Mouse (Mus musculus): ENCODE results near the gene Idh2.
A peak's percentile ranks its signal among the peaks of the same experiment; 100 is the strongest.

Idh2 gene

DNA sequence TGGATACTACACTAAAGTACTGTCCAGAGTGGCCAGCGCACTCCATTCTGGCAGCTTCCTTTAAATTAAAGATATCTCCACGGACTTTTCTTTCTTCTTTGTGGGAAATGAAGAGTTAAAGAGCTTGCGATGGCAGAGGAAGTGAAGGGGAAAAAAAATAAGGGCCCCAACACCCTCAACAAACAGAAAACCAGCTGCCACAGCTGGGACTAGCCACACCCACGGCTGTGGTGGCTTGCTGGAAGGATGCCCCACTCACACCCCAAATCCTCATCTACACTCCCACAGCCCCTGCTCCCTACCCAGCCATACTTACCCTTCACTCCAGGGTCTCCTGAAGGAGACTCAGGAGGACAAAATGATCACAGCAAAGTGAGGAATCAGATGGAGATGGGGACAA, 7.9 kb upstream of the Idh2 start:
- DNase-seq (ENCODE audit: low spot score) = no peak

DNA sequence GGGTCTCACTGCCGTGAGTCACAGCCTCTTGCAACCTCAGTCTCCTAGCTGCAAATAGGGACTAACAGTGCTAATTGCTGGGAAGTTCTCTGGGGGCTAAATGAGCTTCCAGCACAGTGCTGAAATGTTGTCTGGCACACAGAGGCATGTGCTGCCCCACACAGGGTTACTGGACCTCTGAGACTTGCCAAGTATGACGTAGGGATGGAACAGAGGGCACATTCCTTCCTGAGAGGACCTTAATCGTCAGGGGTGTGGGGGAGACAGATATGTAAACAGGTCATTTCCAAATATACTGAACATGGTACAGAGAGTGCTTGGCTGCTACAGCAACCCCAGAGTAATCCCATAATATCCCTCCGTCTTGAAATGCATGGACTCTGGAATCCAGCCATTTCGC, 5.9 kb upstream of the Idh2 start:
- DNase-seq (ENCODE audit: low spot score) = no peak

DNA sequence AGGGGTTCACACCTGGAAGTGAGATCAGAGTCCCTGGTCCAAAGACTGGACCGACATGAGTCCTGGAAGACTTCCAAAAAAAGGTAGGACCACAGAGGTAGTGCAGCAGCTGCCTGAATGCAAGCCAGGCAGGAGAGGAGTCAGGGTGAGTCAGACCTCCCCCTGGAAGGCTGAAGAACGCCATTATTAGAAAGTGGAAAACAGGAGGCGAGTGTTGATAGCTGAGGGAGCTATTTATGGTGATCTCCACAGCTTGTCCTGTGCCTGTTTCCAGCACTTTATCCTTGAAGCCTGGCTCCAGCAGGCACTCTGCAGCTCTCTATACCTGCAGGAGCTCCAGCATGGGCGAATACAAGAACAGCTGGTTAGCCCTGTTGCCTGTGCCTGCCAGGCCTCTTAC, 4.0 kb upstream of the Idh2 start:
- no peak for DNase-seq (ENCODE audit: low spot score)

DNA sequence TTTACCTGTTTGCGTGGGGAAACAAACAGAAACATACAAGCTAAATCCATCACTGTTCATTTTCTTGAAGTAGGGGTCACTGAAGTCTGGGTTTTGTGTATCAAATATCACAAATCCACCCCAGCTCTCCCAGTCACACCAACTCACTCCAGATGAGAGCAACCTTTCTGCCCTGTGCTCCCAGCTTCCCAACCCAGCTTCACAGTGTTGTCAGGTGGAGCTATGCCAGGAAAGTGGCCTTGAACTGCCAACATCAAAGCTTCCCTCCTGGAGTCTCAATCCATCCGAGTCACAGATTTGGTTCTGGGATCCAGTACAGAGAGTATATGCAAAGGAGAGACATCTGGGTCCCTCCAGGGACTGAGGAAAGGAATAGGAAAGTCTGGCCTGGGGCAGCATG, 966 bp upstream of the Idh2 start:
- DNase-seq (ENCODE audit: low spot score) = no peak

DNA sequence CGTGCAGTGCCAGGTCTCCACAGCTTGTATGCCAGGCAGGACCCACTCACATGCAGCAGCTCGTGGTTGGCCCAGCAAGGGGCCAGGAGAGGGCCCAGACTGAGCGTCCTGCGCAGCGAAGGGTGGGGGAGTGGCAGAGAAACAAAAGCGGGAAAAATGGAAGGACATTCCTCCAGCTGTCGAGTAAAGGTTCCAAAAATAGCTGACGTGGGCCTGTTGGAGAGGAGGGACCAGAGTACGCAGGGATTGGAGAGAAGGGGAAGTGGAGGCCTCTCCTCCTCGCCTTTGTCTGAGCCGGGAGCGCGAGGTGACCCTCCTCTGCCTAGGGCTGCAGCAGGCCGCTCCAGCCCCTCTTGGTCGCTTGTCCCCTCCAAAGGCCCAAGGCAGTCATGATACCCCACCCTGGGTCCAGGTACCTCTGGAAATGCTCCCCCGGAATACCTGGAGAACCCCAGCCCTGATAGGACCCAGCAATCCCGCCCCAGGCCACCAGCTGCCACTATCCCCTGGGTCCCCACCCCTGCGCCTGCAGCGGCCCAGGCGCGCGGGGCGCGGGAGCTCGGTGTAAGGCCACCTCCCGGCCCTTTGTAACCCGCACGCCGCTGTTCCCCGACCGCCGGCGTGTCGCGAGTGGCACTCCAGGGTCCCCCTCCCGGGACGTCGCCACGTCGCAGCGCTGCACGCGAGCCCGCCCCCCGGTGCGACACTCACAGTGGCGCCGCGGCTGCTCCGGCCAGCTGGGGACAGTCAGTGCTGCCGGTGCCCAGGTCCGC, 555 bp downstream of the Idh2 start:
- DNase-seq (ENCODE audit: low spot score) = peak; percentile 40

DNA sequence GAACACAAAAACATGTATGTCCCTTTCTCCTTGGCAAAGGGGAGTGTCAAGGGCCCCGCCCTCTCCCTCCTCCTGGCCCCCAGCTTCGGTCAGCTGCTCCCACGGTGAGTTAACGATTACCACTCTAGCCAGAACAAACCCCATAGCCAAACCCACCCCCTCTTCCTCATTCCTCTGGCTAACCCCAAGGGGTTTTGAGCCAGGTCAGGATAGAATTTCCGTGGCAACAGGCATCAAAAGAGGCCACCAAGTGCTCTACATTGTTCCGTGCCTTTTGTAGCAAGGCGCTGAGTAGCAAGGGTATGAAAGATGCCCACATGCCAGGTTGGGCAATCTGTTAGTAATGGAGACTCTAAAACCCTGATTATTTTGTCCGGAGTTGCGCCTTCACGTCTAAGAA, 1.2 kb downstream of the Idh2 start:
- DNase-seq (ENCODE audit: low spot score) = no peak

DNA sequence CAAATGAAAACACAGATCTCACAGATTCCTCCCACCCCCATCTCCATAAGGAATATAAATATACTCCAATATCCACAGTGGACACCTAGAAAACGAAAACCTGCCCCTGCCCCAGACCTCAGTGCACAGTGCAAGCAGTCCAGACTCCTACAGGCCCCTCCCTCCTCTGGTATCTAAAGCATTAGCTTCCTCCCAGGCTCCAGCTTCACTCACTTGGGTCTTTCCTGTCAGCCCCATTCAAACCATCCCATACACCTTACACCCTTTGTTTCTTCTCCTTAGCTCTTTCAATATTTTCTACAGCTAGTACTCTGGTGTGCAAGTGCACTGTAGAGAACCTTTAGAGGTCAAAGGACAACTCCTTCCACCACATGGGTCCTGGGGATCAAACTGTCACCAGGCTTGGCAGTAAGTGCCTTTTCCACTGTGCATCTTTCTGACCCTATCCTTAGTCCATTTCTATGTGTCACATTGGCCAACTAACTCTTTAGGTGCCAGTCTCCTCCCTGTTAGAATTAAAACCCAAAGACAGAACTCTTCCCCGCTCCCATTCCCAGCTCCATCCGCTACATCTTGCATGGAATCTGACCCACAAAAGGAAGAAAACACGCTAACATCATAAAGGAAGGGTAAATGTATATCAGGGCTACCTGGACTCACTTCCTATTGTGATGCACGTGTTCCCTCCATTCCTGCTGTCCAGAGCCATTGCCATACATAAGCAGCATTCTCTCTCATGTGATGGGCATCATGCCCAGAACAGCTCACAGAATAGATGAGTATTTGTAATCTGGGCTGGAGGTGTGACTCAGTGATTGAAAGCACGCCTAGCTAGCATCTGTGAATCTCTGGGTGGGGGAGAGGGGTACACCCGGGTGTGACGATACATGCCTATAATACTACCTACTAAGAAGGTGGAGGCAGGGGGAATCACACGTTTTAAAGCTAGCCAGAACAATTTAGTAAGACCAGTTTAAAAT, 3.8 kb downstream of the Idh2 start:
- DNase-seq (ENCODE audit: low spot score) = no peak

DNA sequence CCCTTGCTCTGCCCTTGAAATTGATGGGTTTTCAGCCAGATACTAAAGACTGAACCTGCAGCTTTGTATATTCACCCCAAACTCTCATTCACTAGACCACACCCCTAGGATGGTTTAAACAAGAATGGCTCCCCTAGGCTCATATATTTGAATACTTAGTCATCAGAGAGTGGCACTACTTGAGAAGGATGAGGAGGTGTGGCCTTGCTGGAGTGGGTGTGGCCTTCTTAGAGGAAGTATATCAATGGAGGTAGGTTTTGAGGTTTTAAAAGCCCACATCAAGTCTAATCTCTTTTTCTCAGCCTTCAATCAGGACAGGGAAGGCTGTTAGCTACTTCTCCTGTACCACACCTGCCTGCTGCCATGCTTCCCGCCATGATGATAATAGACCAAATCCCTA, 8.8 kb downstream of the Idh2 start:
- no peak for DNase-seq (ENCODE audit: low spot score)

DNA sequence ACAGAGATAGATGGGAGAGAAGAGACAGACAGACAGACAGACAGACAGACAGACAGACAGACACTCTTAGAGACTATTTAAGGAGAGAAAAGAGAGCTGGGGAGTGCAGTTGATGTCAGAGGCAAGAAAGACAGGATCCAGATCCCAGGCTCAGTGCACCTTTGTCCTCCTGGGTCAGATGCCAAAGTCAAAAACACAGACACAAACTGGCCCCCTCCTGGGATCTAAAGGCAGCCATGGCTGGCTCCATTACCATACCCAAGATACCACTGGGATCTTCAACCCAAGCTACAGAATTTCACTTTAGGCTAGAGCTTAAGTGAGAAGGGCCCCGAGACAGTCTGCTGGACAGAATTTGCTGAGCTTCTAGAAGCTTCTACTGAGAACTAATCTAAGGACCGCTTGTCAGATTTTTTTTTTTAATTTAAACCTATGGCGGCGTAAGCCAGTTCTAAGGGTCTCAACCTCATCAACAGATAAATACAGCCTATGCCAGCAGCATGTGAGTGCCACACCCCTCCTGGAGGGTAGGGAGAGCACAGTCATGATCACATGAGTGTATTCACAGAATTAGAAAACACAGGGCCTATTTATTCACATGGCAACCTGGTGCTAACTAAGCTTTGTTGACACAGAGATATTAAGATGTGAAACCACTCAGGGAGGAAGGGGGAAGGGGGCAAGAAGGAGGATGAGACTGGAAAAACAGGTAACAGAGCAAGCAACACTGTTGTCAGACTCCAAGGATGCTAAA, 9.4 kb downstream of the Idh2 start:
- no peak for DNase-seq (ENCODE audit: low spot score)

DNA sequence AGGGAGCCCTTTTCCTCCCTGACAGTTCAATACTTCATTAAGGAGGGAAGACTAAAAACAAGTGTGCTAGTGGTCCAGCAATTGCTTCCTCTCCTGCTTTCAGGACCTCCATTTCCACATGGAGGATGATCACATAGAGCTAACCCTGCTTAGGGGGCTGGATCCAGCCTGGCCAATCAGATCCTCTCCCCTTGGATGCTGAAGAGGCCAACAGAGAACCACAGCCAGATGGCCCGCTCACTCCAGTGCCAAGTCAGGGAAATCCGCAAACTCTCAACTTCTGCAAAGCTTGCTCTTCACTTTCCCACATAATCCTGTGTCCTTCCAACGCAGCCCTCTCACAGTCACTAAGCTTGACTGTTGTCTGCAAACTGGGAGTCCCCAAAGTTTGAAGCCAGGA, 11.9 kb downstream of the Idh2 start:
- DNase-seq (ENCODE audit: low spot score) = no peak

DNA sequence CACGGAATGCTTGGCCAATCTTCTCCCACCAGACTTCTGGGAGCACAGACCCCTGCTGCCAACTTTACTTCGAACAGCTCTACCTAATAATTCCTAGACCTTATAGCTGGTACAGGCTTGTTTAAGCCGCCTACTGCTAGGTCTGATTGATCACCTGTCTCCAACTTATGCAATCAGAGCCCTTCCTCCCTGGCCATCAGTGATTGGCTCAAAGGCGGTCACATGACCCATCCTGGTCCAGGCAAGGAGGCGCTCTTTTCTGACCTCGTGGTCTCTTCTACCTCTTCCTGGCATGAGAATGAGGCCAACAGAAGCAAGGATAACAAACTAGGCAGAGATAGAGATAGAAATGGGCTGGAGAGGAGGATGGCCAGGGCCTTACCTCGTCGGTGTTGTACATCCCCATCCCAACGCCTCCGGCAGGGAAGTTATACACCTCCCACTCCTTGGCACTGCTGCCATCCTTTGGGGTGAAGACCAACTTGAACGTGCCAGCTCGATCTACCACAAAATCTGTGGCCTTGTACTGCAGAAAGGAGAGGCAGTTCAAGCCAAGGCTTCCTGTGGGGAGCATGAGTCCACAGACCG, 16.7 kb downstream of the Idh2 start:
- no peak for DNase-seq (ENCODE audit: low spot score)

DNA sequence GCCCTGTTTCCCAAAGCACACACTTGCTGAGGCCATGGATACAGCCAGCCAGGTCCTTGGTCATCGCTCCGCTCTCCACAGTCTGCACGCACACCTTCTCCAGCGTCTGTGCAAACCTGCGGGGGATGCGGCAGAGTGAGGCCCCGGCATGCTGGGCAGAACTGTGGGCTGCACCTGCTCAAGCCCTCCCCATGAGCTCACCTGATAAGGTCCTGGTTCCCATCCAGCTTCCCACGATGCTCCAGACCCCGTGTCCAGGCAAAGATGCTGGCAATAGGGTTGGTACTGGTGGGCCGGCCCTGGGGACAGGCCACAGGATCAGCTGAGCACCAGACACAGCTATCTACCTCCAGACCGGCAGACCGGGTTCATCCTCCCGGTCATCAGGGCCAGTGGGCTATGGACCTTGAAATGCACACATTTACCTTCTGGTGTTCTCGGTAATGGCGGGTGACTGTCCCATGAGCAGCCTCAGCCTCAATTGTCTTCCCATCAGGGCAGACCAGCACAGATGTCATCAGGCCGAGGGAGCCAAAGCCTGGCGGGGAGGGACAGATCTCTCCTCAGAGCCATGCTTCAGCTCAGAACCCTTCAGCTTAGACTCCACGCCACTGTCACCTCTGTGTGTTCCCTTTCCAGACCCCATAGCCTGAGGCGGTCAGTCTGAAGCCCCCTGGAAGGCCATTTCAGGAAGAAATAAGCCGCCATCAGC, 19.4 kb downstream of the Idh2 start:
- no peak for DNase-seq (ENCODE audit: low spot score)

DNA sequence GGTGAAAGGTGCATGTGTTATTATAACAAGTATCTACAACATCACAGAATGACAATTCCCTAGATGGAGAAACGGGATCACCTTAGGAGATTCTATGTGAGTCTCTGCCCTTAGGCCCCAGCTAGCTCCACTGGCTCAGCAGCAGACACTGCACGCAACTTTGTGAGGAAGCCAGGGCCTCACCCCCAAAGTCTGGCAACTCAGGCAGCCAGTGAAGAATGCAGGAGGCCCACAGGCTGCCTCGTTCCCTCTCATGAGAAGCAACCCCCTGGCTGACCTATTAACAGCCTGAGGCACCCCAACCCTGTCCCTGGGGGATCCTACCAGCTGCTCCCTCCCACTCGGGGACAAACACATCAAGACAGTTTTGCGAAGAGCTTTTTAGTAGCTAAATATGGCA, 20.7 kb downstream of the Idh2 start:
- no peak for DNase-seq (ENCODE audit: low spot score)

DNA sequence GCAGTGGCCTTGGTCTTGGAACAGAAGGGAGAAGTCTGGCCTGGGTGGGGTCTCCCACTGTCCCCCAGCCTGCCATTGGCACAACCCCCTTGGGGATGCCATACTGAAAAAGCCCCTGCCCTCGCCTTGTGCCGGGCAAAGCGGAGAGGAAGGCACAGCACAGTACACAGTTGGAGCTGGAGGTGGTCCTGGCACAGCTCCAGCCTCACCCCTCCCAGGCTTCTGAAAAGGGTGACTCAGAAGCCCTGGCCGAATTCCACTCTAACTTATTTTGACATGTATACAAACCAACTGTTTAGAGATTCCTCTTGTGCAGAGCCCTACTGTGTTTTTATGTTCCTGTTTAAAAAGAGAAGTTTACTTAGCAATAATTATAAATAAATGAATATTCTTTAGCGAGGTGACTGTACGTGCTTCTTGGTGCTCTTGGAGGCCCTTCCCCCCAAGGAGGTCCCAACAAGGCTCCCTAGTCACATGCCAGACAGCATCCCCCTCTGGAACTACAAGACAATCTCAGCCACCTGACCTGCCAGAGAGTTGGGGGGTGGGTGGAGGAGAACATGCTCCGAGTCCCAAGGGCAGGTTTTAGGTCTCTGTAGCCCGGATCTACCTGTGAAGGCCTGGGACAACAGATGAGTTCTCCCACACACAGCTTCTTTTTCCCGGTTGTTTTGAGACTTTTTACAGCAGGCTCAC, 22.7 kb downstream of the Idh2 start:
- peak; percentile 59 for DNase-seq (ENCODE audit: low spot score)

DNA sequence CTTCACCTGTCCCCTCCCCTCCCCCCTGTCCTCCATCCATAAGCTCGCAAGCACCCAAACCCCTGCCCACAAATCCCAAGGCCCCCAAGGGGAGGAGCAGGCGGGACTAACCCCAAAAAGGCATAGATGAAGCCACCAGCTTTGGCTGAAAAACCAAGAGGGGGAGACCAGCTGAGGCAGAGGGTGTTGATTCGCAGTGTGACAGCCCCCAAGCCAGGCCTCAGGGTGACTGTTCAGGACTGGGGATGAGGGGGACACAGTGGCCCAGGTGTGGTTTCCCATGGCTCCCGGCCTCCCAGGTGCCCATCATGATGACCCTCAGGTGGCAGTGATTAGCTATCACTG, 23.4 kb downstream of the Idh2 start:
- no peak for DNase-seq (ENCODE audit: low spot score)

DNA sequence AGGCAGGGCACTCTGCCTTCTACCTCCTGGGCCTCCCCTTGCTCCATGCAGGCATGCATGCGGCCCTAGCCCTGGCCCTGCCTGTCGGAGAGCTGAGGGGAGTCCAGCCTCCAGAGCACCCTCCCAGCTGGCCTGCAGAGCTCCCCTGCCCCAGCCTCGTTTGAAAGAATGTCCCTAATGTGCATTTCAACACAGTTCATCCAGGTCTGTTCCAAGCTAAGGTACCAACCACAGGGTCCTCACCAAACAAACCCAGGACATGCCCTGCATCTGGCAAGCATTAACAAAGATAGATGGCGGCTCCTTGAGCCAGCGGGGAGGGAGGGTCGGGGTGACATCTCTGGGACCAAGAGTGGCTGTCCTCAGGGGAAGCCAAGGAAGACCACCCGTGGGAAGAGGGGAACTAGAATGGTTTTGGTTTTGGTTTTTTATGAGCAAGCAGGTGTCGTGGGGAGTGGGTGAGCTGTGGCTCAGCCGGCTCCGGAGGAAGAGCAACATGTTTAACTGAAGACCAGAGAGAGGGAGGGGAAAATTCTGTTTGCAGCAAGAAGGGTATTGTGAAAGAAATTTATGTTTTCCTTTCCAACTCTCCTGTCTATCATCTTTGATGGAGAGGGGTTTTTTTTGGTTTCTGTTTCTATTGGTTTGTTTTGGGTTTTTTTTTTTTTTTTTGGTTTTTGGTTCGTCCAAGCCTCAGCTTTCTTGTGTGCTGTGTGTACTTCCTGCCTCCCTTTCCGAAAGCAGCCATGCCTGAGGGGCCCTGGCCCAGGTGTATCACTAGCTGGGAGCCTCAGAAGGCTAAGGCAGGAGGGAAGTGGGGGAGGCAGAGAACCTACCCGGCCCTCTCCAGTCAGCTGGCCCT, 24.0 kb downstream of the Idh2 start:
- no peak for DNase-seq (ENCODE audit: low spot score)

DNA sequence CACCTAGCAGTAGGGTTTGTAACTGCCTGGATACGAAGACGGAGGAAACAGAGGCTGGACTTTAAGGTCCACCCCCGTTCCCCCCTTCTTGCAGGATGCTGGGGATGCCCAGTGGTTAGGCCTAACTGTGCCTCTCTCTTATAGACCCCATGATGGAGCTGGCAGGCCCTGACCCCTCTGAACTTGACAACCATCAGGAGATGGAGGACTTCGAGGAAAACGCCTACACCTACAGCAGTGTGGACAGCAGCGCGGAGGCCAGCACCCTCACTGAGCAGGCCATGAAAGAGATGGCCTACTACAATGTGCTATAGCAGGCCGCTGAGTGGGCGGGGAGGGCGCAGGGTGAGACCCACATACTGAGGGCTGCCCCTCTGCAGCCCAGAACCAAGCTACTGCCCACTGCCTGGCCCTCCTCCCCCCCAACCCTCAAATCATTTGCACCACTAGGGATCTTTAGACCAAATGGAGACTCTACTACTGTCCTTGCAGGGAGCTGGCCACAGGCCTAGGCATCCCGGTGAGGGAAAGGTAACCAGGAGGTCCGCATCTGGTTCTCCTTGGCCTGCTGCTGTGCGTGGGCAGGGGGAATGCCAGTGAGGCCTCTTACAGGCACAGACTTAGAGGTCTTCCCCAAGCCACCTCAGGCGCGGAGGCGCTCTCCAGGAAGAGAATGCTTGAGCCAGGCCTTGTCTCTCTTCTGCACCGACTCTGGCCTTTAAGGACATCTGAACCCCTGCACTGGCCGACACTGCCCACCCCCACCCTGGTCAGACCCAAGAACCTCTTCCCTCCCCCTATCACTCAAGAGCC, 24.8 kb downstream of the Idh2 start:
- no peak for DNase-seq (ENCODE audit: low spot score)

DNA sequence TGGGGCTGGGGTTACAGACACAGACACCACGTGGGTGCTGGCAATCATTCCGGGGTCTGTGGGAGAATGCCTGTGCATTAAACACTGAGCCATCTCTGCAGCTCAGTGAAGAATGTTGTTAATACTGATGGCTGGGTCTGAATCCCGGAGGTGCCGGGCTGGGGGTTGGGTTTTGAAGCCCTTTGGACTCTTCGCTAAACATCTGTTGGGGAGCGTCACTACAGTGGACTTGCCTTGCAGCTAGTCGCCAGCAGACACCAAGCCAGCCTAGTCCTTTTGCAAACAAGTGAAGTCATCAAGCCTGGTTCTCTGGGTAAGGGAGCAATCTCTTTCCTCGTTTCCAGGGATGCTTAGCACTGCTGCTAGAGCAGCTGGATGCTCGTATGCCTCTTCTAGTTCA, 27.0 kb downstream of the Idh2 start:
- DNase-seq (ENCODE audit: low spot score) = no peak

Measured in ovary, adult 18-20 months (tissue).